Mouse (Mus musculus) heart, postnatal 4 days (tissue): ENCODE measurements around the gene Sema4a. TPM values are rescaled to one million over a fixed set of nuclear protein-coding genes. Genes with fewer than 3 reads are reported as not detected.

Experiments used
- DNase-seq: peaks from one replicate; pipeline ENCODE4 v3.0.0; 2021
- total RNA-seq, 2 experiments: library from RNA; stranded (reverse); gene quantifications; 2 replicates each; pipeline ENCODE4 v1.2.3; 2021

Sema4a gene
- total RNA-seq, result 1 to 10 TPM; 1.5 to 1.7 TPM

GRCm38 (mm10) chr3:88460983-88461696 lies at the start of gene Sema4a:
Gene Sema4a, minus strand, starts transcription at chr3:88461182.
- DNase-seq, result no peak

GRCm38 (mm10) chr3:88509692-88510420 lies 48.9 kb upstream of the Sema4a start, which contains the start of gene Lmna:
Gene Lmna, minus strand, starts transcription at chr3:88509956.
- peak; percentile 97 for DNase-seq

- peak; percentile 21 for DNase-seq
These were observed 48.3 kb upstream of the Sema4a start for GRCm38 (mm10) chr3:88509250-88509649.

GRCm38 (mm10) chr3:88505765-88506164 lies 44.8 kb upstream of the Sema4a start:
- no peak for DNase-seq

GRCm38 (mm10) chr3:88505081-88505480 lies 44.1 kb upstream of the Sema4a start:
- DNase-seq, result no peak

GRCm38 (mm10) chr3:88503881-88504746 lies 43.1 kb upstream of the Sema4a start:
- no peak for DNase-seq

DNA sequence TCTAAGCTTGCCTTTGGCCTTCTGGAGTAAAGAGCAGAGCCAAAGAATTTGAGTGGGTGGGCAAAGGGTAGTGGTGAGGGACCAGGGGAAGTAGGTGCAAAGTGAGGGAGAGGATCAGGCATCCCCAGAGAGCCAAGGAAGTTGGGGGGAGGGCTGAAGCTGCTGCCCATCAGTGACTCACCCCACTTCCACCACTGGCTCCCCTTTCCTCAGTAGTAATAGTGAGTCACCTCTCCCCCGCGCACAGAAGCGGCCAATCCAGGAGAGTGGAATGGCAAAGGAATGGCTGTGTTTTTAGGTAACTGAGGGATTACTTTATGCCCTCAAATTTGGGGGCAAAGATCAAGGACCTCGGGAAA lies 42.5 kb upstream of the Sema4a start:
- DNase-seq, result peak; percentile 57

DNA sequence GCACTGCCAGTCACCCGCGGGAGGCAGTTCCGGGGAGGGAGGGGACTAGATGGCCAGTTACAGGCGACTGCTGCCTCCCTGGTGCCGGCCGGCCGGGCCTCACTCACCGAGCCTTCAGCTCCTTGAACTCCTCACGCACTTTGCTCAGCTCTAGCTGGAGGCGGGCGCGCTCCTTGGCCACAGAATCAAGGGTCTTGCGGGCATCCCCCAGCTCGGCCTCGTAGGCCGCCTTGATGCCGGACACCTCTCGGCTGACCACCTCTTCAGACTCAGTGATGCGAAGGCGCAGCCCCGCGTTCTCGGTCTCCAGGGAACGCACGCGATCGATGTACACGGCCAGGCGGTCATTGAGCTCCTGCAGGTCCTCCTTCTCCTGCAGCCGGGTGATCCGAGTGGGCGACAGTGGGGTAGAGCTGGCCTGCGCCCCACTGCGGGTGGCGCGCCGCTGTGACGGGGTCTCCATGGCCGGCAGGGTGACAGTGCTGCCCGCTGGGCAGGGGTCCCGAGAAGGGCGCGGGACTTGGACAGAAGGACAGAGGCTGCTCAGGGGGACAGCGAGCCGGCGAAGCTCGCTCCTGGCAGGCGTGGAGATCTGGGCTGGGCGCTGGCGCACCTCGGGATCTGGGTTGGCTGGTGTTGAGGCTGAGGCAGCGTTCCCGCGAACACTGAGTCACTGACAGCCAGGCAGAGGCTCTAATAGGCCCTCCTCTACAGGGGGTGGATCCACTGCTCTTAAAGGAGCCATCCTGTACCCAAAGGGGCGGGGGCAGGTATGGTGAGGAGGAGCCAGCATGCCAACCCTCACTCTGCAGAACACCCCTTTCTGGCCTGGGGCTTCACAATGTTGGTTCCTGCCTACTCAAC lies 41.9 kb upstream of the Sema4a start:
- peak; percentile 93 for DNase-seq

DNA sequence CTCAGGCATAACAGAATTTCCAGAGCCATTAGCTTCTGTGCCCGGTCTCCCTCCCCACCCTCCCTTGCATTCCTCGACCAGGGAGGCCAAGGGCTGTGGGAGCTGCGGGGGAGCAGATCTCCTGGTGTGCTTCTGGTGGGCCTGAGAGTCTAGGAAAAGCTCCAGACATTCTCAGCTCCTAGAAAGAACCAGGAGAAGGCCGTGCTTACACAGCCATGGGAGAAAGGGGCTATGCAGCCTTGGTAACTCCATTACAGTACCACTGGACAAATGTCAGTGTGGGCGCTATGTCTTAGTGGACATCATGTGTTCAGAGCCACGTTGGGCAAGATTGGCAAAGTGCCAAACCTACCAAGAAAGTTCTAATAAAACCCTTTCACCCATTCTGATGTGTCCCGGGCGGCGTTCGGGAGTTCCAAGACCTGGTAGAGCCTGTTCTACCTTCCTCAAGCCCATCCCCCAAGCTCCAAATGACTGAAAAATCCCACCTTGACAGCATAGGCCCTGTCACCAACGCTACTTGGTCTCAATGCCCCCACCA lies 41.1 kb upstream of the Sema4a start:
- DNase-seq, result peak; percentile 46

DNA sequence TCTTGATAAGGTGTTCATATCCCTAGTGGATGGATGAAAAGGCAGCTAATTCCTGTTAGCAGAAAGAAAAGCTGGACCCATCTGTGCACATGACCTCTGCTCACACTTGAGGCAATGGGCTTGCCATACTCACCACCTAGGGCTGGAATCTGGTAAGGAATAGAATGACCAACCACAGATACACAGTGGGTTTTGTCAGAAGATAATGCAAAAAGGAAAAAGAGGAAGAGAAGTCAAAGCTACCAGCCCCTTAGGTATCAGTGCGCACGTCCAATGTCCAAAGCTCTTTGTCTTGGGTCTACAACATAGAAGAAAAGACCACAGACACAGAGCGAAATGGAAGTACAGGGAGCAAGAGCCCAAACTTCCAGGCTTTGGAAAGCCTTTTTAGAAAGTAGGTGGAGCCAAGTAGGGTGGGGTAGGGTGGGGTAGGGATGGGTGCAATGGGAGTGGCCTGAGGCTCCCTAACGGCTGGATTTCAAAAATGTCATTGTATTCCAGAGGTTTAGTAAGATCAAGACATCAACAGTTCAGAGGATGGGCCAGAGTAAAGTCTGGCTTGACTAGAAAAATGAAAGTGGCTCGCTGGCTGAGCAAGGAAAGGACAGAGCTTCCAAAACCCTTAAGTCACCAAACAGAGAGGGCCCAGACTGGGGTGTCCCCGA lies 40.5 kb upstream of the Sema4a start:
- DNase-seq, result no peak

DNA sequence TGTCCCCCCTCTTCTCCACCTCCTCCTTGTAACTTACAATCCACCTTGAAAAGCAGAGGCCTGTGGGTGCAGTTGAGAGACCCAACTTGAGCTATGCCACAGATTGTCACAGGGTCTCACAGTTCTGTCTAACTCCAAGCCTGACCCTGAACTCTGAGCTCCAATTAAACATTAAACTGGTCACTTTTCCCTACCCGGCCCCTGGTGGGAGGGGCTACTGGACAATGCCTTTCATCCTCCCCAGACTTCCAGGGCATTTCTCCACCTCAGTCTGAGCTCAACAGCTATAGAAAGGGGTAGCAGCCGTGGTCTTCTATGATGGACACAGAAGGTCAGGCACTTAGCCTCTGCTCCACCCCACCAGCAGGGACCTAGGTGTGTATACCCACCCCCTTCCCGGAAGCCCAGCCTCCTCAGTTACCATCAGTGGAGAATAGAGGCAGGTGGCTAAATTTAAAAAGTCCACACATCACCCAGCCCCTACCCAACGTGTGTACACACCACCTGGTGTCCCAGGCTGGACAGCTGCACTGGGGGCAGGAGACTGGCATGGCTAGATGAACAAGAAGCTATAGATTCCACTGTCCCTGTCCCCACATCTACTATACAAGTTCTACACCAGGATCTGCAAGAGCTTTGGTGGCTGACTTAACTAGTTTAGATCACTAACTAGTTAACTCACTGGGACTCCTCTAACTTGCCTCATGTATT lies 39.8 kb upstream of the Sema4a start:
- DNase-seq, result no peak

DNA sequence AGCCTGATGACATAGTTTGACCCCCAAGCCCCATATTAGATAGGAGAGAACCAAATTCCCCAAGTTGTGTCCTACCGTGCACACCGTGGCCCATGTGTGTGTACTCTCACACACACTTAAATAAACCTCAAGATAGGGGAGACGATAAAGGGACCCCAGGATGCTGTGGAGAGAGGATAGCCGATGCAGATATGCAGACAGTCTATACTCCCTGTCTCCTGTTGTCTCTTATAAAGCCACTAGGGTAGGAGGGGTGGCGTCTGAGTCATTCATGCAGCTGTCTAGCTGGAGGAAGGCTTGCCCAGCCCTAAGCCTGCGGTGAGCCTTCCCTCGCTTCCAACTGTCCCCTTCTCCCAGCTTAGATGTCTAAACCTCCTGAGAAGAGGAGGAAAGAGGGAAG lies 39.1 kb upstream of the Sema4a start:
- DNase-seq, result no peak

GRCm38 (mm10) chr3:88499580-88499979 lies 38.6 kb upstream of the Sema4a start:
- no peak for DNase-seq

- DNase-seq, result peak; percentile 54
These were observed 34.9 kb upstream of the Sema4a start for GRCm38 (mm10) chr3:88495741-88496415.

DNA sequence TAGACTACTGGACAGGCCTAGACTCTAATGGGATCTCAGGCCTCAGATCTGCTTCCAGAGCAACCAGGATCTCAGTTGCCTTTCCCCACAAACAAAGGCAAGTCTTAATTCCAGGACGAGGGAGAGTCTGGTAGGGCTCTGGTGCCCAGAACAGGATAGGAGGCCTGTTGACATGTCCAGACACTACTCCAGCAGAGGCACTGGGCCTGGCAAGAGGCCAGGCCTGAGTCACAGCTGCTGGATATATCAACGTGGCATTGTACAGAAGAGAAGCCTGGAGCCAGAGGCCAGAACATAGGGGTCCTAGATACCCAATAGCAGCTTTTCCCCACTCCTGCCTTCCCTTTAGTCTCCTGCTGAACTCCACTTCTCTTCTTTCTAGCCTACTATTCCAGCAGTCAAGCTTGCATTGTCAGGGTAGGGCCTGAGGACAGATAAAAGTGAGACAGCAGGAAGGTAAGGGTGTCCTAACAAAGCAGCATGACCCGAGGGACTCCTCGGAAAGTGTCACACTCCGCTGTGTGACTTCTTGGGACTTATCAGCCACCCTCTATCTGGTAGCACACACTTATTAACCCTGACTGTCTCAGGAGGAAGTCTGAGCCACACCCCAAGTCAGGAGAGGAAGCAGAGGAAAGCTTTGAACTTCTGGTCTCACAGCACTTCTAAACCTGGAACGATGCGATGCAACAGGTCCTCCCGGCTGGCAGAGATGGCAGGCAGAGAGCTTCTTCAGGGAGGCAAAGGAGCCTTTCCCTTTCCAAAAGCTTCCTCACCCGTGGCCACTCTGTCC lies 34.0 kb upstream of the Sema4a start:
- peak; percentile 82 for DNase-seq

- DNase-seq, result no peak
These were observed 33.0 kb upstream of the Sema4a start for GRCm38 (mm10) chr3:88493706-88494582.

GRCm38 (mm10) chr3:88487396-88487795 lies 26.4 kb upstream of the Sema4a start:
- DNase-seq, result no peak

- DNase-seq, result no peak
These were observed 25.9 kb upstream of the Sema4a start for GRCm38 (mm10) chr3:88486887-88487286.
